Mouse (Mus musculus) E14TG2a.4 (cell line): ENCODE measurements at regions not wholly inside any gene's neighbourhood (a gene's known extent, or its start where the extent isn't known, plus 50 kb on each side); places are given as distances from the start of the nearest gene placed in this dataset.

Experiments
- CTCF ChIP-seq: conservative IDR thresholded peaks from 2 replicates; pipeline ENCODE4 v1.5.1; 2014; ENCODE audit warnings: low read length
- NANOG ChIP-seq: IDR thresholded peaks from 2 replicates; pipeline ENCODE4 v1.6.1; 2014; ENCODE audit warnings: borderline replicate concordance, low read length, mixed read lengths

GRCm38 (mm10) chr3:14989635-14990034 lies 103.6 kb downstream of the Car2 start:
- TF ChIP-seq CTCF (no peak), NANOG (no peak)
